Mouse (Mus musculus) gastrocnemius, postnatal 36 days (tissue): ENCODE data around the gene Leng8. TPM values are rescaled to one million over a fixed set of nuclear protein-coding genes. Genes with fewer than 3 reads are reported as not detected.

ENCODE experiments used
- DNase-seq, 2 experiments: peaks; one replicate each; pipeline ENCODE4 v3.0.0; 2022
- intact Hi-C: fragments of 180-260 bp; cut with DNase I; formaldehyde crosslinking; loops from one replicate; pipeline ENCODE4 v1.15.1; 2025
- total RNA-seq, 2 experiments: library from RNA; stranded (reverse); gene quantifications; 2 replicates each; pipeline ENCODE4 v1.2.3; 2021

The Leng8 gene
- total RNA-seq, 2 experiments from 2014 or later, result 32.8 to 43.8 TPM

GRCm38 (mm10) chr7:4125306-4125705 is 11.5 kb upstream of the Leng8 start:
- no peak for DNase-seq
- intact Hi-C loops, result no loop called here

DNA sequence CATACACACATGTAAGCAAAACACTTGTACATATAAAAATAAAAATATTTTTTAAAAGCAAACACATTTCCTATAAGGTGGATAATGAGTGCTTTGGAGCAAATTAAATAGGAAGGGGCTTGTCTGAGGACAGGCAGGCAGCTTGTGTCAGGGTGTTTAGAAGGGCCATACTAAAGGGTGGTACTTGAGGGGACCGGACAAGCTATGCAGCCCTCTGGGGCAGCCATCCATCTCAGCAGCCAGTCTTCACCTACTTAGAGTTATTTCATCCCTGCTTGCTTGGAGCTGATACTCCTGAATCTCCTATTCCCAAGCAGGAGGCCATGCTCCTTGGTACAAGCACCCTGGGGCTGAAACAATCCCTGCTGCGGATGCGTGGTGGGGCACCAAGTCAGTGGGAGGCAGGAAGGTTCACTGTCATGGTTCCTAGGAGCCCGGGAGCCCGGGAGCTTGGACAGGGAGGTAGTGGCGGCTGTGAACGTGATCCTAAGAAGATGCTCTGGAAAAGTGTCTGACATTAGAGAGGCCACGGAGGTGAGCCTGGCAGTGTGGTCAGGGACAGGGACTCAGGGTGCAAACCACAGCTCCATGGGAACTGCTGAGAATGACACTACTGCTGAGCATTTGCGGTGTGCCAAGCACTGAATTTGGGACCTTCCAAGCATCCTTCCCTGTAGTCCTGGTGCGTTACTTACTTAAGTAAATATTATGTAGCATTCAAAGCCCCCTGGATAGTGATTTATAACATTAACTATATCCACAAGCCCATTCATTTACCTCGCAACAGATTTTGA is 9.7 kb upstream of the Leng8 start:
- intact Hi-C loops, result no loop called here
- DNase-seq, result no peak

DNA sequence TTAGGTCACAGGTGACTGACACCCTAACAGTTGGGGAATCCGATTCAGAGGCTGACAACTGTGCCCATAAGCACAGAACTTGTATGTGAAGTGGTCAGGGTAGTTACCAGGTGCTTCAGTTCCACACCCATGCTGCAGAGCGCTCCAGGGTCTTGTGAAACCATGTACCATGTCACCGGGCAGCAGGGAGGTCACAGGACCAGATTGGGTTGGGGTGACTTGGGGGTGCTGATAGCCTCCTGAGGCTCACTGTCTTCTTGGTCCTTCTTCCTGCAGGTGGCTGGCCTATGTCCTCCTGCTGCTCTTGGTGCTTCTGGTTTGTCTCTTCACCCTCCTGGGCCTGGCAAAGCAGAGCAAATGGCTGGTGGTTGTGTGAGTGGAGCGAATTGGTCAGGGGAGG is 8.9 kb upstream of the Leng8 start:
- DNase-seq, result no peak
- intact Hi-C loops, result no loop called here

DNA sequence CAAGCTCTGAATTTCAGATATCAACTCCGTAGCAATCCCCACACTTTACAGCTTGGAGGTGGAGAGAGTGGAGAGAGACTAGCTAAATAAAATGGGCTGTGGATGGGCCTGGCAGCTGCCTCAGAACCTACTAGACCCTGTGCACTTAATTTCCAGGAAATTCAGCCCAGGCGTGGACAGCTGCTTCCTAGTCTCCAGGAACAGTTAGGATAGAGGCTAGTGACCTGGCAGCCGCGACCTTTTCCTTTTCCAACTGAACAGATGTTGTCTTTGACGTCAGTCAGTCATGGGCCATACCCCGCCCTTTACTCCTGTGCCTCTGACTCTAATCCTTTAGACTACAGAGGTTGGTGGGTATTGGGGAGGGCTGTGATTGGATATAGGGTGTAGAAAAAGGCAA is 8.0 kb upstream of the Leng8 start:
- intact Hi-C loops, result no loop called here
- peak in 1 of 2 experiments; percentile 52 for DNase-seq

DNA sequence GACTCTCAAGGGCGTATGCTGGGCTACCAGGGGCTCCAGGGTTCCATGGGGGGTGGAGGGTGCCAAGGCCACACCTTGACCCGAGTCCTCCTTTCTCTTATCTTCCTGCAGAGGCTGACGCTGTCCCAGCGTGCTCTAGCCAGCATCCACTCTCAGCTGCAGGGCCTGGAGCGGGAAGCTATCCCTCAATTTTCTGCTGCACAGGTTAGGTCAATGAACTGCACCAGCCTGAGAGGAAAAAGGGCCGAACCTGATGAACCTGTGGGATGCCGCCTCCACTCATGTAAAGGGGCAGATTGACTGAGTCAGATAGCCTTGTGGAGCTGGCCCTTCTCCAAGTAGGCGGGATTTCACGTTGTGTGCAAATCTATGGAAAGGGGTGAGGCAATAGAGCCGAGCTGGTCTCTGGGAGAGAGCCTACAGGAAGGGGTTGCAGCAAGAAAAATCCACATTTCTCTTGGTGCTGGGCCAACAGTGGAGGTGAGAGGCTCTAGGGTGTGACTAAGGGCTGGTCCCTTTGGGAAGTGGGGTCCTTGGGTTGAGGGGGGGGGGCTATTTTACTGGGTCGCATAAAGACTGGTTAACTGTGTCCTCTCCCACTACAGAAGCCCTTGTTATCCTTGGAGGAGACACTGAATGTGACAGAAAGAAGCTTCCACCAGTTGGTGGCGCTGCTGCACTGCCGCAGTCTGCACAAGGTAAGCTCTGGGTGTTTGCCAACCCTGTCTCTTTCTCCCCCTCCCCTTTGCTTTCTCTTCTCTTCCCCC is 6.0 kb upstream of the Leng8 start:
- peak; percentile 67 to 69 for DNase-seq

DNA sequence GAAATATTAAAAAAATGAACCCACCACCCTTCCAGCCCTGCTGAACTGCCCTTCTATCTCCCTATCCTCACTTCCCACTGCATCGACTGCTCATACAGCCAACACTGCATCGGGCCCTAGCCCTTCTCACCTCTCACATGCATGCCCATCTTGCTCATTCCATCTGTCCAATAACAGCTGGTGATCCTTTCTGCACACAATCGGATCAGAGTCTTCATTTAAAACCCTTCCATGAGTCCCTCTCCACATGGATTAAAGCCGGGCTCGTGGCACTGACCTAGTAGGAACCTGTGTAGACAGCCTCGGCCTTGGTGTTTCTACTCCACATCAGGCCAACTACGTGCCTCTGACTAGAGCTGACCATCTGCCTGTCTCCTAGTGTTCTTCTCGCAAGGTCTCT is 4.9 kb upstream of the Leng8 start:
- DNase-seq, result no peak
- intact Hi-C loops, result loop anchor here (5.0 to 10.0 kb wide), 4 partner anchors 295 to 663 kb away; partner anchors contain the start of genes Prpf31, Rpl28, Rps9 and Tfpt

More for the DNA sequence above, 6.0 kb upstream of the Leng8 start:
- intact Hi-C loops, result loop anchor here (5.0 to 10.0 kb wide), 4 partner anchors 296 to 664 kb away; partner anchors contain the start of genes Prpf31, Rpl28, Rps9 and Tfpt

- intact Hi-C loops, result loop anchor here (5.0 to 10.0 kb wide), 4 partner anchors 295 to 662 kb away; partner anchors contain the start of genes Prpf31, Rpl28, Rps9 and Tfpt
- no peak for DNase-seq
Observed at GRCm38 (mm10) chr7:4132581-4132980, 4.3 kb upstream of the Leng8 start.

DNA sequence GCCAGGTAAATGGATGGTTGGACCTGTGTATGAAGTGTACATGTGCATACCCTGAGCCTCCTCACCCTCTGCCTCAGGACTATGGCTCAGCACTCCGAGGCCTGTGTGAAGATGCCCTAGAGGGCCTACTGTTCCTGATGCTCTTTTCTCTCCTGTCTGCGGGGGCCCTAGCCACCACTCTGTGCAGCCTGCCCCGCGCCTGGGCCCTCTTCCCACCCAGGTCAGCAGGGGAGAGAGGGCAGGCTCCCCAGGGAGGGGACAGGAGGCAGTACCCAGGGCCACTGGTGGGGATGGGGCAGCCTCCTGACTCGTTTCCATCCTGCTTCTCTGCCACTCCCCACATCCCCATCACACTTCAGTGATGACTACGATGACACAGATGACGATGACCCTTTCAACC is 3.8 kb upstream of the Leng8 start:
- intact Hi-C loops, result loop anchor here (5.0 to 10.0 kb wide), 4 partner anchors 294 to 662 kb away; partner anchors contain the start of genes Prpf31, Rpl28, Rps9 and Tfpt

GRCm38 (mm10) chr7:4134911-4135310 is 1.9 kb upstream of the Leng8 start:
- DNase-seq, result no peak
- intact Hi-C loops, result loop anchor here (5.0 to 10.0 kb wide), 4 partner anchors 292 to 660 kb away; partner anchors contain the start of genes Prpf31, Rpl28, Rps9 and Tfpt

More for the DNA sequence above, 3.8 kb upstream of the Leng8 start:
- no peak for DNase-seq

DNA sequence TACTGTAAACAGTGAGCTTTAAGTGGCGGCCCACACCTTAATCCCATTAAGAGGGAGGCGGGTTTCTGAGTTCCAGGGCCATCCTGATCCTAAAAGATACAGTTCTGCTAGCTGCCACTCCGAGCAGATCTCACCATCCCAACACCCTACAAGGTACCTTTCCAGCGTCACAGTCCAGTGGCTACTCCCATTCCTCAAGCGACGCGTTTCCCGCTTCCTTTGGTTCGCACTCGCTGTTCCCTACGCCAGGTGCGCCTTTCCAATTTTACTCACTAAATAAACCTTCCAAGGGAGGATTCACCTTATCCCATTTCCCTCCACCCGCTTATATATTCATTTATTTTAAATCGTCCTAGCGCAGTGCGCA is 452 bp upstream of the Leng8 start:
- intact Hi-C loops, result loop anchor here (10.0 kb wide), 3 partner anchors 432 to 658 kb away; partner anchors contain the start of genes Prpf31, Rpl28, Rps9 and Tfpt
- no peak for DNase-seq

- intact Hi-C loops, result loop anchor here (10.0 kb wide), 3 partner anchors 433 to 657 kb away; partner anchors contain the start of genes Prpf31, Rpl28, Rps9 and Tfpt
- no peak for DNase-seq
Observed at GRCm38 (mm10) chr7:4137746-4138145, 907 bp downstream of the Leng8 start.

DNA sequence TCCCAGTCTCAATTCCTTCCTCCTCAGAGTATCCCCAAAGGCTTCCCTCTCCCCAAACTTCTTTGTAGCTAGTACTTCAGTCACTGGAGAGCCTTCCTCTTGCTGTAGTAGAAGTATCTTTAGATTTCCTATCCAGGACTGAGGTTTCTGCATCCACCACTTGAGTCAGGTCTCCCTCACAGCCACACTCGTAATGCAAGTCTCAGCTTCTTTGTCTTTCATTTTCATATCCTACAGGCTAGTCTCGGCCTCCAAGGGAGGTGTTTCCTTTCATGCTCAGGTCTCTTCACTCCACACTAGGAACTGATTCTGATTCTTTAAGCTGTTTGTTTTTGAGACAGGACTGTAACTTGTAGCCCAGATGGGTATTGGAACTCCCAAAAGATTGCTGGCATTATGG is 1.3 kb downstream of the Leng8 start:
- intact Hi-C loops, result loop anchor here (10.0 kb wide), 3 partner anchors 433 to 657 kb away; partner anchors contain the start of genes Prpf31, Rpl28, Rps9 and Tfpt
- DNase-seq, result no peak

DNA sequence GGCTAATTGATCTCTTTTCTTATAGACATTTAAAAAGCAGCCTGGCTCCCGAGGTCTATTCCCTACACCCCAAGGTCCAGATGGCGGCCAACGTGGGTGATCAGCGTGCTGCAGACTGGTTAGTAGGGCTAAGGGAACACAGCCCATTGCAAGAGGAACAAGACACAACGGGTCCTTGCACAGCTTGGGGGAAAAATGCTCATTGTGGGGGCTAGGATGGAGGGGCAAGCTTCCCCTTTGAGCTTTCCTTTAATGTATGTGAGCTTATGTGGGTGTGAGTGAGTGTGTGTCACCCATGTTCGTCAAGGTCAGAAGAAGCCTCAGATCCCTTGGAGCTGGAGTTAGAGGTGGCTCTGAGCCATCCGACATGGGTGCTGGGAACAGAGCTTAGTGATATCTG is 1.8 kb downstream of the Leng8 start:
- DNase-seq, result no peak
- intact Hi-C loops, result loop anchor here (10.0 kb wide), 3 partner anchors 434 to 656 kb away; partner anchors contain the start of genes Prpf31, Rpl28, Rps9 and Tfpt

DNA sequence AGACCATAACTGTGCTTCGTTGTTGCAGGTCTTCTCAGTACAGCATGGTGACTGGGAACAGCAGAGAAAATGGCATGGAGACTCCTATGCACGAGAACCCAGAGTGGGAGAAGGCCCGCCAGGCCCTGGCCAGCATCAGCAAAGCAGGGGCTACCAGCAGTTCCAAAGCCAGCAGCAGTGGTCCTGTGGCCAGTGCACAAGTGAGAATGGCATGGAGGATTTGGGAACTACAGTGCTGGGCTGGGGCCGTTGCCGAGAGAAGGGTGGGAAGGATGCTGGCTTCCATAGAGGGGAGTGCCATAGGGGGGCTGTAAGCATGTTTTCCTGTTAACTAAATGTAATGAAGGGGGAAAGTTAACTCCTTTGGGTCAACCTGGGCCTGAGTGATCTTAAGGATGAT is 2.6 kb downstream of the Leng8 start:
- intact Hi-C loops, result loop anchor here (10.0 kb wide), 3 partner anchors 435 to 655 kb away; partner anchors contain the start of genes Prpf31, Rpl28, Rps9 and Tfpt
- DNase-seq, result no peak

GRCm38 (mm10) chr7:4141648-4142325 is 4.9 kb downstream of the Leng8 start:
- no peak for DNase-seq
- intact Hi-C loops, result loop anchor here (10.0 kb wide), 1 partner anchor 363 kb away; the partner anchor contains the start of gene Ppp1r12c

DNA sequence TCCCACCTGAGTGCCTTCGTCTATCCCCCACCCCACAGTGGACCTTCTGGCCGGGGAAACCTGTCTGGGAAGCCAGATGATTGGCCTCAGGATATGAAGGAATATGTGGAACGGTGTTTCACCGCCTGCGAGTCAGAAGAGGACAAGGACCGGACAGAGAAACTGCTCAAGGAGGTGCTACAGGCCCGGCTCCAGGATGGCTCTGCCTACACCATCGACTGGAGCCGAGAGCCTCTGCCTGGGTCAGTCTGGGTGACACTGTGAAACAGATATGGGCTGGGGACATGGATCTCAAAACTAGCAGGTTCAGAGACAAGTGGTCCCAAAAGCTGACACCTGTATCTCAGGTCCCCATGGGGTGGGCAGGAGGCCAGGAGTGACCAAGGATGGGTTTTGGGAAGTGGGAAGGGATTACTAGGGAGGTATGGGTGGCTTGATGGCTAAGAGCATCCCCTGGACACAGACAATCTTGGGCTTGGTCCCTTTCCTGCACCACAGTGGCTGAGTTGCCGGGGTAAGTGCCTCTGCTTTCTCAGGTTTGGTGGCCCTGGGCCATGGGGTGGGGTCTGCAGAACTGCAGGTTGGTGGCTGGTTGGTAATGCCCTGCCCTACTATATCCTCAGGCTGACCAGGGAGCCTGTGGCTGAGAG is 6.1 kb downstream of the Leng8 start:
- DNase-seq, result no peak
- intact Hi-C loops, result loop anchor here (10.0 kb wide), 1 partner anchor 362 kb away; the partner anchor contains the start of gene Ppp1r12c

DNA sequence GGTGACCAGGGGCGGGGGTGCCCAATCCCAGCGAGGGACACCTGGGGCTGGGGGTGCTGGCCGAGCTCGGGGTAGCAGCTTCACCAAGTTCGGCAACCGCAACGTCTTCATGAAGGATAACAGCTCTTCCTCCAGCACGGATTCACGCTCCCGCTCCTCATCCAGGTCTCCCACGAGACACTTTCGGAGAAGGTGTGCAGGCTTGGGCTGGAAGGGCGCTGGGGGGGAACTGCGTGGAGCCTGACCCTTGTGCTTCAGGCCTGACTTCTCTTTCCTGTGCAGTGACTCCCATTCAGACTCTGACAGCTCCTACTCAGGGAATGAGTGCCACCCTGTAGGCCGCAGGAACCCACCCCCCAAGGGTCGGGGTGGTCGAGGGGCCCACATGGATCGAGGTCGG is 6.7 kb downstream of the Leng8 start:
- DNase-seq, result no peak
- intact Hi-C loops, result loop anchor here (10.0 kb wide), 1 partner anchor 361 kb away; the partner anchor contains the start of gene Ppp1r12c

- no peak for DNase-seq
- intact Hi-C loops, result loop anchor here (10.0 kb wide), 1 partner anchor 361 kb away; the partner anchor contains the start of gene Ppp1r12c
Observed at GRCm38 (mm10) chr7:4144046-4144445, 7.2 kb downstream of the Leng8 start.
